Mouse (Mus musculus) stomach, postnatal 0 days (tissue): ENCODE measurements at regions not wholly inside any gene's neighbourhood (a gene's known extent, or its start where the extent isn't known, plus 50 kb on each side); places are given as distances from the start of the nearest gene placed in this dataset.

Experiments used
- ATAC-seq: fragments of 200-750 bp; cut with Nextera tagmentation; 2 replicates; pipeline ENCODE4 v1.8.0; 2017; ENCODE audit not compliant: low FRiP score, low TSS enrichment
- DNase-seq: peaks from one replicate; pipeline ENCODE4 v3.0.0-alpha.2; 2016; ENCODE audit warnings: low spot score
- H3K27ac ChIP-seq: fragments of 300-500 bp; sonication (generic); replicated peaks from 2 replicates; pipeline ENCODE4 v1.5.1; 2014; ENCODE audit warnings: mild to moderate bottlenecking, control low read depth
- H3K27me3 ChIP-seq: fragments of 300-500 bp; sonication (generic); 2 replicates; pipeline ENCODE4 v1.6.1; 2014; ENCODE audit warnings: low read length; ENCODE audit not compliant: control insufficient read depth, insufficient read depth
- H3K36me3 ChIP-seq: fragments of 300-500 bp; sonication (generic); 2 replicates; pipeline ENCODE4 v1.6.1; 2014; ENCODE audit warnings: low read length, mixed read lengths; ENCODE audit not compliant: control insufficient read depth, insufficient read depth
- H3K4me1 ChIP-seq: fragments of 300-500 bp; sonication (generic); replicated peaks from 2 replicates; pipeline ENCODE4 v1.6.1; 2014; ENCODE audit warnings: antibody characterized with exemption; ENCODE audit not compliant: control insufficient read depth, insufficient read depth
- H3K4me2 ChIP-seq: fragments of 300-500 bp; sonication (generic); replicated peaks from 2 replicates; pipeline ENCODE4 v1.6.1; 2014; ENCODE audit warnings: low read depth, mild to moderate bottlenecking, control low read depth, moderate library complexity
- H3K4me3 ChIP-seq: fragments of 300-500 bp; sonication (generic); 2 replicates; pipeline ENCODE4 v1.5.1; 2014; ENCODE audit warnings: low read depth, low read length, control low read depth
- H3K9ac ChIP-seq: fragments of 300-500 bp; sonication (generic); 2 replicates; pipeline ENCODE4 v1.6.1; 2014; ENCODE audit warnings: mild to moderate bottlenecking, low read length, control low read depth, mixed read lengths
- H3K9me3 ChIP-seq: fragments of 300-500 bp; sonication (generic); 2 replicates; pipeline ENCODE4 v1.6.1; 2016; ENCODE audit warnings: low read length; ENCODE audit not compliant: control insufficient read depth
- CTCF ChIP-seq: IDR thresholded peaks from 2 replicates; pipeline ENCODE4 v1.5.1; 2016; ENCODE audit warnings: antibody characterized with exemption, low read depth, mild to moderate bottlenecking, moderate library complexity
- EP300 ChIP-seq: optimal IDR thresholded peaks from 2 replicates; pipeline ENCODE3; 2016; ENCODE audit warnings: antibody characterized with exemption
- WGBS: fragments of 180-500 bp; shearing (Covaris S2); extraction: QIAGEN DNeasy Blood & Tissue Kit; methylation state at CpG from one replicate; pipeline ENCODE4 v1.1.7; 2014; 5-methylcytosine and 5-hydroxymethylcytosine counted together

GRCm38 (mm10) chr6:143487003-143487402, 320.0 kb downstream of the Etnk1 start:
- ATAC-seq: no peak
- no peak for TF ChIP-seq EP300
- TF ChIP-seq CTCF: no peak
- Histone ChIP-seq H3K36me3 (no peaks in the 10 kb centered on the region), H3K27ac (no peak overlapping the region), H3K9me3 (no peaks in the 10 kb centered on the region), H3K4me2 (no peak overlapping the region), H3K27me3 (no peaks in the 10 kb centered on the region), H3K4me1 (no peaks in the 10 kb centered on the region), H3K9ac (no peak overlapping the region), H3K4me3 (no peak overlapping the region)
- 73% methylated on average over 10 of the region's 10 CpGs for WGBS
- DNase-seq: no peak

- H3K4me2 ChIP-seq: no peak overlapping the region
- H3K9ac ChIP-seq: no peak overlapping the region
- H3K36me3 ChIP-seq: no peaks in the 10 kb centered on the region
- DNase-seq: no peak
- H3K4me3 ChIP-seq: no peak overlapping the region
- WGBS: 94% methylated on average over 6 of the region's 6 CpGs
- no peak for TF ChIP-seq CTCF
- TF ChIP-seq EP300: no peak
- H3K4me1 ChIP-seq: no peaks in the 10 kb centered on the region
- H3K27me3 ChIP-seq: no peaks in the 10 kb centered on the region
- H3K9me3 ChIP-seq: peaks cover 2% of the 10 kb centered on the region; the same call in 1 of the 2 replicates
- no peak overlapping the region for H3K27ac ChIP-seq
- ATAC-seq: no peak
These were observed 323.0 kb downstream of the Etnk1 start for GRCm38 (mm10) chr6:143490019-143490418.

GRCm38 (mm10) chr6:143491380-143491779, 324.4 kb downstream of the Etnk1 start:
- no peaks in the 10 kb centered on the region for H3K4me1 ChIP-seq
- WGBS: 88% methylated on average over 5 of the region's 5 CpGs
- TF ChIP-seq EP300 (no peak), CTCF (no peak)

GRCm38 (mm10) chr6:143493543-143493942, 326.5 kb downstream of the Etnk1 start:
- DNase-seq (no peak), ATAC-seq (no peak)
- H3K4me2 ChIP-seq: no peak overlapping the region
- H3K27me3 ChIP-seq: no peaks in the 10 kb centered on the region
- H3K36me3 ChIP-seq: no peaks in the 10 kb centered on the region
- H3K27ac ChIP-seq: no peak overlapping the region
- no peaks in the 10 kb centered on the region for H3K4me1 ChIP-seq
- H3K9me3 ChIP-seq: peaks cover 2% of the 10 kb centered on the region; the same call in 1 of the 2 replicates
- no peak for TF ChIP-seq CTCF
- no peak for TF ChIP-seq EP300
- 57% methylated on average over 3 of the region's 3 CpGs for WGBS
- H3K4me3 ChIP-seq: no peak overlapping the region
- H3K9ac ChIP-seq: no peak overlapping the region

More at GRCm38 (mm10) chr6:143491380-143491779, 324.4 kb downstream of the Etnk1 start:
- Histone ChIP-seq H3K9me3 (peaks cover 2% of the 10 kb centered on the region; the same call in 1 of the 2 replicates), H3K9ac (no peak overlapping the region), H3K4me3 (no peak overlapping the region), H3K27me3 (no peaks in the 10 kb centered on the region), H3K4me2 (no peak overlapping the region), H3K27ac (no peak overlapping the region), H3K36me3 (no peaks in the 10 kb centered on the region)
- DNase-seq (no peak), ATAC-seq (no peak)

GRCm38 (mm10) chr6:143494341-143494740, 327.3 kb downstream of the Etnk1 start:
- Histone ChIP-seq H3K4me1 (no peaks in the 10 kb centered on the region), H3K9ac (no peak overlapping the region), H3K4me2 (no peak overlapping the region), H3K9me3 (peaks cover 2% of the 10 kb centered on the region; the same call in 1 of the 2 replicates), H3K27ac (no peak overlapping the region), H3K4me3 (no peak overlapping the region), H3K27me3 (no peaks in the 10 kb centered on the region), H3K36me3 (no peaks in the 10 kb centered on the region)
- WGBS: 74% methylated on average over 11 of the region's 11 CpGs
- TF ChIP-seq CTCF (no peak), EP300 (no peak)
- ATAC-seq: no peak
- no peak for DNase-seq

- Histone ChIP-seq H3K9me3 (peaks cover 2% of the 10 kb centered on the region; the same call in 1 of the 2 replicates), H3K27ac (no peak overlapping the region), H3K4me2 (no peak overlapping the region), H3K36me3 (no peaks in the 10 kb centered on the region), H3K9ac (no peak overlapping the region), H3K4me3 (no peak overlapping the region), H3K4me1 (no peaks in the 10 kb centered on the region), H3K27me3 (no peaks in the 10 kb centered on the region)
- DNase-seq (no peak), ATAC-seq (no peak)
- WGBS: 47% methylated on average over 7 of the region's 7 CpGs
- TF ChIP-seq EP300: no peak
These were observed 327.9 kb downstream of the Etnk1 start for GRCm38 (mm10) chr6:143494886-143495285.
